Mouse (Mus musculus): ENCODE measurements around the gene Pkn1.

The Pkn1 gene

GRCm38 (mm10) chr8:83619568-83620285 lies 79.3 kb downstream of the Pkn1 start:
- no peak for TF ChIP-seq GATA4 (IDR thresholded peaks at IDR 0.05; ENCODE audit: insufficient replicate concordance, low read length)

- TF ChIP-seq GATA4 (IDR thresholded peaks at IDR 0.05; ENCODE audit: insufficient replicate concordance, low read length): no peak
Observed at GRCm38 (mm10) chr8:83618566-83618965, 80.4 kb downstream of the Pkn1 start.

DNA sequence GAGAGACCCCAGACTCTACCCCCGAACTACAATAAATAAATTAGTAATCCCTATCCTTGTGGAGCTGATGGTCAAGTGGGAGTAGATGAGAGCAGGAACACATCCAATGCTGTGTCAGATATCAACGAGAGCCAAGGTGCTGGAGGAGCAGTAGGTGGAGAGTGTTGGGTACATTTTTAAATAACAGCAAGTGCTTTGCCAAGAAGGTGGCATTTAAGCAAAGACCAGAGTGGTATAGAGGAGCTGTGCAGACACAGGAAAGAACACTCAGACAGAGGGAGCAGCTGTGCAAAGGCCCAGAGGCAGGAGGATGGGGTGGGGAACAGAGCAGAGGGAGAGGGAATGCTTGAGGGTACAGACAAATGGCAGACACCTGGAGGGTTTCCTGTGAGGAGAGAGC lies 81.9 kb downstream of the Pkn1 start:
- no peak for TF ChIP-seq GATA4 (IDR thresholded peaks at IDR 0.05; ENCODE audit: insufficient replicate concordance, low read length)

GRCm38 (mm10) chr8:83616625-83617024 lies 82.4 kb downstream of the Pkn1 start:
- TF ChIP-seq GATA4 (IDR thresholded peaks at IDR 0.05; ENCODE audit: insufficient replicate concordance, low read length): no peak

Data from liver, adult (tissue).